Mouse (Mus musculus): ENCODE data around the gene Cacna2d2. TPM values are rescaled to one million over a fixed set of nuclear protein-coding genes. Genes with fewer than 3 reads are reported as not detected.

Cacna2d2 gene
- 10 to 100 TPM; 16.8 to 21.2 TPM for total RNA-seq (2021)

GRCm38 (mm10) chr9:107399491-107399971 lies at the start of gene Cacna2d2:
Gene Cacna2d2 (plus strand): TSS chr9:107399612.
- DNase-seq (ENCODE audit: extremely low spot score in 1 of 2, low spot score in 1 of 2), result peak; percentile 15 to 18

GRCm38 (mm10) chr9:107354826-107355225 lies 44.6 kb upstream of the Cacna2d2 start:
- DNase-seq (ENCODE audit: extremely low spot score in 1 of 2, low spot score in 1 of 2), result no peak

- DNase-seq (ENCODE audit: extremely low spot score in 1 of 2, low spot score in 1 of 2), result peak; percentile 44 to 73
Observed at GRCm38 (mm10) chr9:107355870-107356765, 43.3 kb upstream of the Cacna2d2 start.

GRCm38 (mm10) chr9:107357651-107358050 lies 41.8 kb upstream of the Cacna2d2 start:
- peak; percentile 87 to 97 for DNase-seq (ENCODE audit: extremely low spot score in 1 of 2, low spot score in 1 of 2)

- no peak for DNase-seq (ENCODE audit: extremely low spot score in 1 of 2, low spot score in 1 of 2)
Observed at GRCm38 (mm10) chr9:107360989-107361388, 38.4 kb upstream of the Cacna2d2 start.

- DNase-seq (ENCODE audit: extremely low spot score in 1 of 2, low spot score in 1 of 2), result peak; percentile 42 to 65
Observed at GRCm38 (mm10) chr9:107366644-107367043, 32.8 kb upstream of the Cacna2d2 start.

GRCm38 (mm10) chr9:107368302-107368701 lies 31.1 kb upstream of the Cacna2d2 start:
- DNase-seq (ENCODE audit: extremely low spot score in 1 of 2, low spot score in 1 of 2), result no peak

GRCm38 (mm10) chr9:107369270-107370105 lies 29.9 kb upstream of the Cacna2d2 start:
- no peak for DNase-seq (ENCODE audit: extremely low spot score in 1 of 2, low spot score in 1 of 2)

GRCm38 (mm10) chr9:107370106-107370463 lies 29.3 kb upstream of the Cacna2d2 start:
- no peak for DNase-seq (ENCODE audit: extremely low spot score in 1 of 2, low spot score in 1 of 2)

GRCm38 (mm10) chr9:107372441-107372840 lies 27.0 kb upstream of the Cacna2d2 start:
- DNase-seq (ENCODE audit: extremely low spot score in 1 of 2, low spot score in 1 of 2), result no peak

- DNase-seq (ENCODE audit: extremely low spot score in 1 of 2, low spot score in 1 of 2), result no peak
Observed at GRCm38 (mm10) chr9:107374623-107375022, 24.8 kb upstream of the Cacna2d2 start.

- DNase-seq (ENCODE audit: extremely low spot score in 1 of 2, low spot score in 1 of 2), result no peak
Observed at GRCm38 (mm10) chr9:107375451-107375850, 24.0 kb upstream of the Cacna2d2 start.

GRCm38 (mm10) chr9:107377961-107378512 lies 21.4 kb upstream of the Cacna2d2 start:
- no peak for DNase-seq (ENCODE audit: extremely low spot score in 1 of 2, low spot score in 1 of 2)

GRCm38 (mm10) chr9:107381723-107382122 lies 17.7 kb upstream of the Cacna2d2 start:
- DNase-seq (ENCODE audit: extremely low spot score in 1 of 2, low spot score in 1 of 2), result no peak

- no peak for DNase-seq (ENCODE audit: extremely low spot score in 1 of 2, low spot score in 1 of 2)
Observed at GRCm38 (mm10) chr9:107384396-107384795, 15.0 kb upstream of the Cacna2d2 start.

- no peak for DNase-seq (ENCODE audit: extremely low spot score in 1 of 2, low spot score in 1 of 2)
Observed at GRCm38 (mm10) chr9:107386722-107387121, 12.7 kb upstream of the Cacna2d2 start.

GRCm38 (mm10) chr9:107387708-107388107 lies 11.7 kb upstream of the Cacna2d2 start:
- DNase-seq (ENCODE audit: extremely low spot score in 1 of 2, low spot score in 1 of 2), result no peak

GRCm38 (mm10) chr9:107388263-107388662 lies 11.1 kb upstream of the Cacna2d2 start:
- DNase-seq (ENCODE audit: extremely low spot score in 1 of 2, low spot score in 1 of 2), result no peak

GRCm38 (mm10) chr9:107396397-107396796 lies 3.0 kb upstream of the Cacna2d2 start:
- DNase-seq (ENCODE audit: extremely low spot score in 1 of 2, low spot score in 1 of 2), result no peak

GRCm38 (mm10) chr9:107398968-107399367 lies 444 bp upstream of the Cacna2d2 start:
- no peak for DNase-seq (ENCODE audit: extremely low spot score in 1 of 2, low spot score in 1 of 2)

GRCm38 (mm10) chr9:107400060-107400511 lies 674 bp downstream of the Cacna2d2 start:
- no peak for DNase-seq (ENCODE audit: extremely low spot score in 1 of 2, low spot score in 1 of 2)
